Mouse (Mus musculus): Measurements from ENCODE around the gene Snx6. TPM values are rescaled to one million over a fixed set of nuclear protein-coding genes. Genes with fewer than 3 reads are reported as not detected.
"Not testable (repeated sequence)": the region's sequence is repeated elsewhere in the genome, so short reads cannot be mapped to it uniquely, and the experiment has no call there.

Gene Snx6
- polyA plus RNA-seq, 1 experiment from 2014 or later: 44.0 TPM

DNA sequence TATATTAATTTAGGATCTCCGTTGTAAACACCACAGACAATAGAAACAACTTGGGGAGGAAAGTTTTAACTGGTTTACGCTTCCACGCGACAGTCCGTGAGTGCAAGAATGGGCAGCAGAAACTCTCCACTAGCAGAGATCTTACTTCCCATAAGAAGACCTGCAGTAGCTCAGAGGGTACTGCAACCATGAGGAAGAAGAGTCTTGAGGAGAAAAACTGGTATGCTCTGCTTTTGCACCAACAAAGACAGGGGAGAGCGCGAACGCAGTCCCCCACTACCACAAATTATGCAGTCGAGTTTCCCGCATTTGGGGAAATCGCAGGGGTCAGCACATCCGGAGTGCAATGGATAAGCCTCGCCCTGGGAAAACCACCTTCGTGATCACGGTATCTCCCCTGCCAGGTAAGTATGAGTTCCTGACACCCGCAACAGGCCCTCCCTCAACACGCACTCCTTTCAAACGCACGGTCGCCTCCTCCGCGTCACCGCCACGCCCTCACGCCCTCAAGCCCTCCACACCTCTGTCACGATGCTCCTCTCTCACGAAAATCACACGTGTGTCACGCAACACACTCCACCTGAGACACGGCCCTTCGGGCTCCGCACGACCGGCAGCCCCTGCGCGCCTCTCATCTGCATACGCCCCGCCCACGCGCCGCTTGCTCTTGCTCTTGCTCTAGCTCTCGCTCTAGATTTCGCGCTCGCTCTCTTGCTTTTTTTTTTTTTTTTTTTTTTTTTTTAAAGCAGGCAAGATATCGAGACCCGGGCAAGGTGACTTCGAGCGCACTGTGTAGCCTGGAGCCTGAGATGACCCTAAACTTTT is 61.0 kb downstream of the Snx6 start:
- not testable (repeated sequence) for H3K4me1 ChIP-seq (replicated peaks); H3K9ac ChIP-seq; H3K27ac ChIP-seq (replicated peaks); H3K27me3 ChIP-seq; H3K9me3 ChIP-seq (replicated peaks); H3K4me3 ChIP-seq (replicated peaks); H3K36me3 ChIP-seq (replicated peaks)
- peak; percentile 54 for ATAC-seq (ENCODE audit: insufficient read depth)
- WGBS (ENCODE audit: insufficient replicate concordance): 0% methylated on average over 12 of the region's 49 CpGs
- peak overlapping the region; percentile 32; the same call in 1 of the 2 replicates for H3K4me2 ChIP-seq

GRCm38 (mm10) chr12:54729140-54730059 is 66.1 kb downstream of the Snx6 start:
- H3K36me3 ChIP-seq (replicated peaks); H3K9me3 ChIP-seq (replicated peaks); H3K4me1 ChIP-seq (replicated peaks); H3K4me2 ChIP-seq; H3K27me3 ChIP-seq; H3K9ac ChIP-seq; H3K4me3 ChIP-seq (replicated peaks); H3K27ac ChIP-seq (replicated peaks): not testable (repeated sequence)
- no CpG with 5 or more reads among the region's 56 CpGs for WGBS (ENCODE audit: insufficient replicate concordance)
- ATAC-seq (ENCODE audit: insufficient read depth): peak; percentile 82

- no CpG with 5 or more reads among the region's 56 CpGs for WGBS (ENCODE audit: insufficient replicate concordance)
- not testable (repeated sequence) for H3K9ac ChIP-seq; H3K4me2 ChIP-seq; H3K9me3 ChIP-seq (replicated peaks); H3K27ac ChIP-seq (replicated peaks); H3K27me3 ChIP-seq; H3K4me1 ChIP-seq (replicated peaks); H3K36me3 ChIP-seq (replicated peaks); H3K4me3 ChIP-seq (replicated peaks)
- ATAC-seq (ENCODE audit: insufficient read depth): peak; percentile 80
Measured at GRCm38 (mm10) chr12:54718871-54719786, 76.4 kb downstream of the Snx6 start.

DNA sequence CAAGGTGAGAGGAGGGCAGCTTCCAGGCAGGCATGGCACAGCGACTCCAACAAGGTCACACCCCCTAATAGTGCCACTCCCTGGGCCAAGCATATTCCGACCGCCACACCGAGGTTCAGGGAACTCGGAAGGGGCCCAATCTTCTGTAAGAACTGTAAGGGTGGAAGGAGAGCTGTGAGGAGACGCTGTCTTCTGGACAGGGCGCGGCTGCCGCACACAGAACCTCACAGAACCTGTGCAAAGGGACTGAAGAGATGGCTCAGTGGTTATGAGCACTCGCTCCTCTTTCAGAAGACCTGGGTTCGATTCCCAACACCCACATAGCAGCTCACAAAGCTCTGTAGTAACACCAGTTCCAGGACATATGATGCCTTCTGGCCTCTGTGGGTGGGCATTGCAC is 78.0 kb downstream of the Snx6 start:
- WGBS (ENCODE audit: insufficient replicate concordance): 68% methylated on average over 7 of the region's 11 CpGs

DNA sequence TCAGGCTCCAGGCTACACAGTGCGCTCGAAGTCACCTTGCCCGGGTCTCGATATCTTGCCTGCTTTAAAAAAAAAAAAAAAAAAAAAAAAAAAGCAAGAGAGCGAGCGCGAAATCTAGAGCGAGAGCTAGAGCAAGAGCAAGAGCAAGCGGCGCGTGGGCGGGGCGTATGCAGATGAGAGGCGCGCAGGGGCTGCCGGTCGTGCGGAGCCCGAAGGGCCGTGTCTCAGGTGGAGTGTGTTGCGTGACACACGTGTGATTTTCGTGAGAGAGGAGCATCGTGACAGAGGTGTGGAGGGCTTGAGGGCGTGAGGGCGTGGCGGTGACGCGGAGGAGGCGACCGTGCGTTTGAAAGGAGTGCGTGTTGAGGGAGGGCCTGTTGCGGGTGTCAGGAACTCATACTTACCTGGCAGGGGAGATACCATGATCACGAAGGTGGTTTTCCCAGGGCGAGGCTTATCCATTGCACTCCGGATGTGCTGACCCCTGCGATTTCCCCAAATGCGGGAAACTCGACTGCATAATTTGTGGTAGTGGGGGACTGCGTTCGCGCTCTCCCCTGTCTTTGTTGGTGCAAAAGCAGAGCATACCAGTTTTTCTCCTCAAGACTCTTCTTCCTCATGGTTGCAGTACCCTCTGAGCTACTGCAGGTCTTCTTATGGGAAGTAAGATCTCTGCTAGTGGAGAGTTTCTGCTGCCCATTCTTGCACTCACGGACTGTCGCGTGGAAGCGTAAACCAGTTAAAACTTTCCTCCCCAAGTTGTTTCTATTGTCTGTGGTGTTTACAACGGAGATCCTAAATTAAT is 81.5 kb downstream of the Snx6 start:
- H3K4me1 ChIP-seq (replicated peaks); H3K4me3 ChIP-seq (replicated peaks); H3K4me2 ChIP-seq; H3K27ac ChIP-seq (replicated peaks); H3K36me3 ChIP-seq (replicated peaks); H3K9me3 ChIP-seq (replicated peaks); H3K27me3 ChIP-seq; H3K9ac ChIP-seq: not testable (repeated sequence)
- 0% methylated on average over 6 of the region's 48 CpGs for WGBS (ENCODE audit: insufficient replicate concordance)
- peak; percentile 53 for ATAC-seq (ENCODE audit: insufficient read depth)

More for the DNA sequence above, 78.0 kb downstream of the Snx6 start:
- not testable (repeated sequence) for H3K4me1 ChIP-seq (replicated peaks); ATAC-seq (ENCODE audit: insufficient read depth); H3K36me3 ChIP-seq (replicated peaks); H3K27me3 ChIP-seq; H3K27ac ChIP-seq (replicated peaks); H3K4me3 ChIP-seq (replicated peaks); H3K9me3 ChIP-seq (replicated peaks); H3K9ac ChIP-seq; H3K4me2 ChIP-seq

- WGBS (ENCODE audit: insufficient replicate concordance): 0% methylated on average over 5 of the region's 8 CpGs
- not testable (repeated sequence) for H3K9me3 ChIP-seq (replicated peaks); H3K4me2 ChIP-seq; H3K4me1 ChIP-seq (replicated peaks); H3K4me3 ChIP-seq (replicated peaks); H3K36me3 ChIP-seq (replicated peaks); H3K27me3 ChIP-seq; H3K9ac ChIP-seq
- ATAC-seq (ENCODE audit: insufficient read depth): peak; percentile 85
- 0 out of 2 replicates have a peak overlapping the region, but pooled peaks have one; percentile 61 for H3K27ac ChIP-seq (replicated peaks)
Measured at GRCm38 (mm10) chr12:54710494-54710879, 85.0 kb downstream of the Snx6 start.

GRCm38 (mm10) chr12:54709691-54710493 is 85.6 kb downstream of the Snx6 start:
- H3K9ac ChIP-seq; H3K4me3 ChIP-seq (replicated peaks): not testable (repeated sequence)

GRCm38 (mm10) chr12:54699394-54699793 is 96.1 kb downstream of the Snx6 start:
- Histone ChIP-seq H3K9me3 (replicated peaks) (no peaks in the 10 kb centered on the region), H3K27ac (replicated peaks) (no peak overlapping the region), H3K27me3 (peaks cover 6% of the 10 kb centered on the region; the same call in 1 of the 2 replicates), H3K9ac (no peak overlapping the region), H3K4me2 (no peak overlapping the region), H3K4me3 (replicated peaks) (no peak overlapping the region), H3K36me3 (replicated peaks) (no peaks in the 10 kb centered on the region), H3K4me1 (replicated peaks) (peaks cover 35% of the 10 kb centered on the region)
- no peak for ATAC-seq (ENCODE audit: insufficient read depth)
- 30% methylated on average over 7 of the region's 7 CpGs for WGBS (ENCODE audit: insufficient replicate concordance)

More at GRCm38 (mm10) chr12:54709691-54710493, 85.6 kb downstream of the Snx6 start:
- not testable (repeated sequence) for H3K27ac ChIP-seq (replicated peaks); H3K27me3 ChIP-seq; H3K36me3 ChIP-seq (replicated peaks); H3K4me1 ChIP-seq (replicated peaks); H3K9me3 ChIP-seq (replicated peaks)
- H3K4me2 ChIP-seq: peak overlapping the region; percentile 37; the same call in 1 of the 2 replicates
- WGBS (ENCODE audit: insufficient replicate concordance): 2% methylated on average over 11 of the region's 44 CpGs
- peak; percentile 5; the same call in 1 of the 2 replicates for ATAC-seq (ENCODE audit: insufficient read depth)

- H3K27me3 ChIP-seq: peaks cover 4% of the 10 kb centered on the region; the same call in 1 of the 2 replicates
- no peak overlapping the region for H3K4me3 ChIP-seq (replicated peaks)
- ATAC-seq (ENCODE audit: insufficient read depth): no peak
- no peaks in the 10 kb centered on the region for H3K9me3 ChIP-seq (replicated peaks)
- H3K27ac ChIP-seq (replicated peaks): peak overlapping the region; percentile 75
- H3K4me2 ChIP-seq: 0 out of 2 replicates have a peak overlapping the region, but pooled peaks have one; percentile 10
- 0 out of 2 replicates have a peak, but pooled peaks cover under 1% of the 10 kb centered on the region for H3K36me3 ChIP-seq (replicated peaks)
- H3K9ac ChIP-seq: 0 out of 2 replicates have a peak overlapping the region, but pooled peaks have one; percentile 0
- peaks cover 48% of the 10 kb centered on the region for H3K4me1 ChIP-seq (replicated peaks)
- 43% methylated on average over 6 of the region's 6 CpGs for WGBS (ENCODE audit: insufficient replicate concordance)
Measured at GRCm38 (mm10) chr12:54697791-54698250, 97.7 kb downstream of the Snx6 start.

All from liver, embryonic 15.5 days (tissue).